Comparison of ENCODE assay signal across 31 mouse cellular contexts in genomic region chr8:72042493-72042892, GRCm38 (mm10). TPM values are rescaled to one million over a fixed set of nuclear protein-coding genes. Genes with fewer than 3 reads are reported as not detected.
"Had no signal": no experiment of that assay in that cellular context is flagged by ENCODE, and none has a peak within 500 bp of the region (broad histone marks: within the 10 kb centered on the region; RNA-seq: fewer than 3 reads in every experiment).

No protein-coding gene starts in this region.

- H3K36me3 ChIP-seq: kidney, embryonic 15.5 days; liver, embryonic 13.5 days; midbrain, embryonic 10.5 days; midbrain, embryonic 13.5 days; stomach, embryonic 15.5 days had no signal

- ATAC-seq: intestine, postnatal 0 days; midbrain, embryonic 13.5 days had no signal

- H3K4me1 ChIP-seq: kidney, embryonic 15.5 days; liver, embryonic 13.5 days; megakaryocyte, embryonic 14.5 days; midbrain, embryonic 10.5 days; midbrain, embryonic 13.5 days; stomach, embryonic 15.5 days had no signal

- H3K27ac ChIP-seq: kidney, embryonic 15.5 days; liver, embryonic 13.5 days; midbrain, embryonic 10.5 days; midbrain, embryonic 13.5 days; stomach, embryonic 15.5 days had no signal

- H3K4me3 ChIP-seq: kidney, embryonic 15.5 days; liver, embryonic 13.5 days; megakaryocyte, embryonic 14.5 days; midbrain, embryonic 10.5 days; midbrain, embryonic 13.5 days; stomach, embryonic 15.5 days had no signal

- H3K9me3 ChIP-seq: kidney, embryonic 15.5 days; liver, embryonic 13.5 days; megakaryocyte, embryonic 14.5 days; midbrain, embryonic 10.5 days; midbrain, embryonic 13.5 days; stomach, embryonic 15.5 days had no signal

- DNase-seq: kidney, adult 2 months; kidney, postnatal 14 days; left cerebral cortex, postnatal 4 days; liver, embryonic 13.5 days; lung, adult 2 months; lung, postnatal 14 days; lung, postnatal 4 days; right cerebral cortex, adult 18-20 months; right cerebral cortex, postnatal 14 days; spleen, adult 18-20 months; thymus, postnatal 25 days had no signal

- H3K9ac ChIP-seq: kidney, embryonic 15.5 days; liver, embryonic 13.5 days; midbrain, embryonic 13.5 days; stomach, embryonic 15.5 days had no signal

- H3K27me3 ChIP-seq: kidney, embryonic 15.5 days; liver, embryonic 13.5 days; megakaryocyte, embryonic 14.5 days; midbrain, embryonic 13.5 days; stomach, embryonic 15.5 days had no signal

- H3K4me2 ChIP-seq: kidney, embryonic 15.5 days; liver, embryonic 13.5 days; midbrain, embryonic 13.5 days; stomach, embryonic 15.5 days had no signal

RNA-seq across cellular contexts. Expression of gene Olfr372, which starts 1.5 kb away (rescaled TPM):
- total RNA-seq: layer of hippocampus, adult 8-10 months; layer of hippocampus, postnatal 14 days; left cerebral cortex, adult 8-10 months; left cerebral cortex, postnatal 14 days; left cerebral cortex, postnatal 4 days; liver, adult 2 months; midbrain, postnatal 0 days had no signal
- polyA plus RNA-seq: intestine, embryonic 14.5 days; intestine, postnatal 0 days; kidney, adult 2 months; kidney, embryonic 15.5 days; large intestine, adult 2 months; limb, embryonic 14.5 days; liver, adult 2 months; liver, embryonic 13.5 days; liver, embryonic 16.5 days; lung, adult 2 months; lung, embryonic 16.5 days; midbrain, embryonic 10.5 days; midbrain, embryonic 13.5 days; midbrain, postnatal 0 days; neural tube, embryonic 11.5 days; neural tube, embryonic 14.5 days; stomach, embryonic 15.5 days; thymus, postnatal 0 days had no signal

RNA-seq across cellular contexts. Expression of gene Cyp4f18, which starts 33.1 kb away (rescaled TPM):
- total RNA-seq: layer of hippocampus, adult 8-10 months; layer of hippocampus, postnatal 14 days; left cerebral cortex, adult 8-10 months; left cerebral cortex, postnatal 14 days; midbrain, postnatal 0 days had no signal

RNA-seq across cellular contexts. Expression of gene Olfr373, which starts 40.5 kb away (rescaled TPM):
- total RNA-seq: layer of hippocampus, adult 8-10 months; layer of hippocampus, postnatal 14 days; left cerebral cortex, adult 8-10 months; left cerebral cortex, postnatal 14 days; left cerebral cortex, postnatal 4 days; liver, adult 2 months; midbrain, postnatal 0 days had no signal
- polyA plus RNA-seq: kidney, adult 2 months; large intestine, adult 2 months; limb, embryonic 14.5 days; liver, adult 2 months; liver, embryonic 16.5 days; lung, adult 2 months; lung, embryonic 16.5 days; midbrain, postnatal 0 days; neural tube, embryonic 11.5 days; neural tube, embryonic 14.5 days had no signal
